Mouse (Mus musculus): ENCODE results near the gene Ogfod1.

DNA sequence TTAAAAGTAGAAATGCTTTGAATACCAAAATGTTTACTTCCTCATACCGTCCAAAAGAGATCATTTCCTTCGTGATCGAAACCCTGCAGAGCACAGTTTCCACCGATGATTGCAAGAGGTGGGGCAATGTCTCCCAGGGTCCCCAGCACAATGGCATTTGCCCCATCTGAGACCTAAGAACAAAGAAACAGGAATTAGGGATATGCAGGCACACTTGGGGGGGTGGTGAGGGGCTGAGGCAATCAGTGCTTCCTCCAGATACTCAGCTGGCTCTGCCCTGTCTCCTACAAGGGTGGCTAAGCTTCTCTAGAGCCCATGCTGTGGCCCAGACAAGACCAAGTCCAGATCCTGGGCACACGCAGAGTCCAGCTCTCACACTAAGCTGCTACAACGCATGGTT lies 52.7 kb downstream of the Ogfod1 start:
- TF ChIP-seq CTCF (IDR thresholded peaks at IDR 0.05) (no peak), EP300 (IDR thresholded peaks at IDR 0.05) (no peak)

Measured in lung, postnatal 0 days (tissue).